Comparison of ENCODE assay signal across 21 mouse cellular contexts in the genomic region with DNA sequence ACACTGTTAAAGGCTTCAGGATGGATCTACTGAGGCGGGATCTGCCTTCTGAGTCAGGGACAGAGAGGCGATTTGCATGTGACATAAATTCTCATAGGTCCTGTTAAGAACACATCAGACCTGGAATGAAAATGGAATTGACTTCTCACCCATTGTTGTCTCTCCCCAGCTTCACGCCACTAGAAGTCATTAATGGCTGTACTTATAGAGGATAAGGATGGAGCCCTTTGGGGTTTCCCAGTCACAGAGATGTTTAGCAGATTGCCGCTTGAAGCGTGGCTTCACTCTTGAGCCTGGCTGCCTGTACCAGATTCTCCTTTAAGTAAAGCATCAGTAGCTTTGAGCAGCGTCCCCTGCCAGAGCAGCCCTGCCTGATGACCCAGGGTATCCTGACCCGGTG.
A peak's percentile ranks its signal among the peaks of the same experiment; 100 is the strongest.
DNase-seq lines count a peak whose midpoint lies in the region; ATAC-seq and TF ChIP-seq lines count a peak whose summit lies in the region.
"Had no signal": no experiment of that assay in that cellular context is flagged by ENCODE, and none has a peak within 500 bp of the region (broad histone marks: within the 10 kb centered on the region; RNA-seq: fewer than 3 reads in every experiment).

No protein-coding gene starts in this region.

- no peak for TF ChIP-seq POLR2A in brain, embryonic 14.5 days (IDR thresholded peaks at IDR 0.05; ENCODE audit: borderline replicate concordance, extremely low read depth, insufficient read depth, insufficient read length, poor library complexity, severe bottlenecking)

- no peak overlapping the region for H3K4me2 ChIP-seq in midbrain, embryonic 12.5 days (replicated peaks)
- H3K4me2 ChIP-seq in midbrain, embryonic 11.5 days, result no peak overlapping the region
- H3K4me2 ChIP-seq in midbrain, embryonic 15.5 days, result no peak overlapping the region
- H3K4me2 ChIP-seq: embryonic facial prominence, embryonic 15.5 days; heart, embryonic 11.5 days; heart, embryonic 15.5 days had no signal

- H3K9ac ChIP-seq in midbrain, embryonic 12.5 days (replicated peaks), result no peak overlapping the region
- no peak overlapping the region for H3K9ac ChIP-seq in midbrain, embryonic 11.5 days (ENCODE audit: low read length)
- H3K9ac ChIP-seq in midbrain, embryonic 15.5 days, result no peak overlapping the region
- H3K9ac ChIP-seq: embryonic facial prominence, embryonic 15.5 days; heart, embryonic 15.5 days had no signal

- H3K27ac ChIP-seq in midbrain, embryonic 12.5 days (replicated peaks), result peak overlapping the region; percentile 46
- H3K27ac ChIP-seq in midbrain, embryonic 11.5 days (ENCODE audit: low read depth, low read length), result no peak overlapping the region
- 0 out of 2 replicates have a peak overlapping the region, but pooled peaks have one; percentile 25 for H3K27ac ChIP-seq in midbrain, embryonic 15.5 days
- H3K27ac ChIP-seq: embryonic facial prominence, embryonic 15.5 days; forebrain, embryonic 10.5 days; heart, adult 2 months; heart, embryonic 15.5 days; hindbrain, embryonic 10.5 days had no signal

- peaks cover 11% of the 10 kb centered on the region for H3K4me1 ChIP-seq in midbrain, embryonic 12.5 days
- no peaks in the 10 kb centered on the region for H3K4me1 ChIP-seq in midbrain, embryonic 11.5 days (ENCODE audit: control insufficient read depth, insufficient read depth, low read length)
- H3K4me1 ChIP-seq in midbrain, embryonic 15.5 days, result peaks cover 18% of the 10 kb centered on the region
- H3K4me1 ChIP-seq: embryonic facial prominence, embryonic 15.5 days; heart, embryonic 15.5 days had no signal

- TF ChIP-seq CTCF in brain, embryonic 14.5 days (IDR thresholded peaks at IDR 0.05; ENCODE audit: borderline replicate concordance, extremely low read depth, insufficient read depth, insufficient read length), result no peak

- peak; percentile 2; the same call in 1 of the 2 replicates for ATAC-seq in midbrain, embryonic 12.5 days (ENCODE audit: low FRiP score, low read depth)
- ATAC-seq in midbrain, embryonic 11.5 days (ENCODE audit: low FRiP score), result no peak
- ATAC-seq in midbrain, embryonic 15.5 days (replicated peaks), result peak; percentile 58; the same call in 1 of the 2 replicates
- ATAC-seq: forebrain, embryonic 16.5 days; hindbrain, embryonic 16.5 days had no signal

- no peak overlapping the region for H3K4me3 ChIP-seq in midbrain, embryonic 12.5 days
- no peak overlapping the region for H3K4me3 ChIP-seq in midbrain, embryonic 11.5 days (ENCODE audit: low read depth, low read length)
- no peak overlapping the region for H3K4me3 ChIP-seq in midbrain, embryonic 15.5 days
- H3K4me3 ChIP-seq: embryonic facial prominence, embryonic 15.5 days; erythroblast, embryonic 14.5 days; forebrain, embryonic 10.5 days; heart, adult 2 months; heart, embryonic 15.5 days; hindbrain, embryonic 10.5 days had no signal

- H3K9me3 ChIP-seq in midbrain, embryonic 12.5 days, result no peaks in the 10 kb centered on the region
- H3K9me3 ChIP-seq in midbrain, embryonic 11.5 days (ENCODE audit: control insufficient read depth, low read length), result no peaks in the 10 kb centered on the region
- H3K9me3 ChIP-seq in midbrain, embryonic 15.5 days, result no peaks in the 10 kb centered on the region
- H3K9me3 ChIP-seq: embryonic facial prominence, embryonic 15.5 days; forebrain, embryonic 10.5 days; heart, embryonic 15.5 days; hindbrain, embryonic 10.5 days had no signal

- DNase-seq in midbrain, embryonic 11.5 days (ENCODE audit: low spot score, missing footprints), result no peak
- peak; percentile 60 for DNase-seq in brain, embryonic 14.5 days (ENCODE audit: low read depth)
- peak; percentile 37 for DNase-seq in retina, postnatal 1 day
- no peak for DNase-seq in embryo, embryonic 11 days
- DNase-seq: adrenal gland, adult 2 months; adrenal gland, postnatal 25 days; cerebellum, adult 2 months; cerebellum, postnatal 10 days; gastrocnemius, postnatal 10 days; heart, adult 2 months; heart, postnatal 14 days had no signal

- H3K27me3 ChIP-seq in midbrain, embryonic 12.5 days, result no peaks in the 10 kb centered on the region
- no peaks in the 10 kb centered on the region for H3K27me3 ChIP-seq in midbrain, embryonic 11.5 days (ENCODE audit: control insufficient read depth, insufficient read depth, low read length)
- H3K27me3 ChIP-seq in midbrain, embryonic 15.5 days (replicated peaks), result no peaks in the 10 kb centered on the region
- H3K27me3 ChIP-seq: embryonic facial prominence, embryonic 15.5 days; heart, embryonic 15.5 days had no signal

- no peaks in the 10 kb centered on the region for H3K36me3 ChIP-seq in midbrain, embryonic 12.5 days
- no peaks in the 10 kb centered on the region for H3K36me3 ChIP-seq in midbrain, embryonic 11.5 days (ENCODE audit: control insufficient read depth, insufficient read depth, low read length)
- H3K36me3 ChIP-seq in midbrain, embryonic 15.5 days (replicated peaks), result no peaks in the 10 kb centered on the region
- H3K36me3 ChIP-seq: embryonic facial prominence, embryonic 15.5 days; forebrain, embryonic 10.5 days; heart, embryonic 15.5 days; hindbrain, embryonic 10.5 days had no signal

- WGBS in midbrain, embryonic 12.5 days, result 51% methylated on average over 7 of the region's 7 CpGs
- 61% methylated on average over 7 of the region's 7 CpGs for WGBS in midbrain, embryonic 11.5 days
- WGBS in midbrain, embryonic 15.5 days, result 41% methylated on average over 7 of the region's 7 CpGs

Comparison
In these comparisons a context has a peak if more than half of its experiments do, and no peak if none do; other contexts are left out.
1. DNase-seq: peak in brain, embryonic 14.5 days (single experiment) and retina, postnatal 1 day (single experiment); none in midbrain, embryonic 11.5 days (single experiment) and embryo, embryonic 11 days (single experiment).